ENCODE assay signal across 26 mouse cellular contexts in the genomic region with DNA sequence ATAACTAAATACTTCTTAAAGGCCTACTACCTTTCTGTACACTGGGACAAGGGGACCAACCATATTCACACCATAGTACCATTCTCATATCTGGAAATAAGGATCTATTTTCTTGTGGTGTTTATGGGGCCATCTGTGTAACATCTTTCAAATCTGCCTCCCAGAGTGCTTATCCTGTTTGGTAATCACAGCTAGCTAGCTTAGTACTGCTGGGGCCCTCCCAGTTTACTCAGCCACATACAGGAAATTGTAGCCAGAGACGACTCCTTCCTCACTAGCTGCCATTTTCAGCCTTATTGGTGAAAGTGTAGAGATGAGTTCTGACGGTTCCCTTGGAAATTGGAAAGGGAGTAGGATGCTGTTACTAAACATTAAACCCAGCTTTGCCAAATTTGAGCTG. TPM values are rescaled to one million over a fixed set of nuclear protein-coding genes. Genes with fewer than 3 reads are reported as not detected.
A peak's percentile ranks its signal among the peaks of the same experiment; 100 is the strongest.
DNase-seq lines count a peak whose midpoint lies in the region; ATAC-seq lines count a peak whose summit lies in the region.
"Had no signal": no experiment of that assay in that cellular context is flagged by ENCODE, and none has a peak within 500 bp of the region (broad histone marks: within the 10 kb centered on the region; RNA-seq: fewer than 3 reads in every experiment).

No protein-coding gene starts in this region.

- H3K9me3 ChIP-seq in forebrain, embryonic 11.5 days (ENCODE audit: control insufficient read depth, low read length): no peaks in the 10 kb centered on the region
- H3K9me3 ChIP-seq: embryonic facial prominence, embryonic 13.5 days; embryonic facial prominence, embryonic 15.5 days; forebrain, embryonic 10.5 days; forebrain, embryonic 13.5 days; forebrain, embryonic 15.5 days had no signal

- H3K4me3 ChIP-seq in forebrain, embryonic 11.5 days (ENCODE audit: low read depth, low read length): no peak overlapping the region
- H3K4me3 ChIP-seq: embryonic facial prominence, embryonic 13.5 days; embryonic facial prominence, embryonic 15.5 days; erythroblast, embryonic 14.5 days; forebrain, embryonic 10.5 days; forebrain, embryonic 13.5 days; forebrain, embryonic 15.5 days had no signal

- 0 out of 2 replicates have a peak, but pooled peaks have one; percentile 35 for ATAC-seq in granulocyte monocyte progenitor cell, adult 5-6 weeks (replicated peaks; ENCODE audit: poor library complexity, severe bottlenecking)
- peak; percentile 46; the same call in 1 of the 2 replicates for ATAC-seq in megakaryocyte progenitor cell, adult 5-6 weeks (replicated peaks; ENCODE audit: poor library complexity)
- no peak for ATAC-seq in forebrain, embryonic 11.5 days (replicated peaks; ENCODE audit: low FRiP score)
- ATAC-seq: activated CD4-positive, CD25-positive, alpha-beta regulatory T cell, adult 4 months; forebrain, embryonic 13.5 days; forebrain, embryonic 15.5 days; forebrain, postnatal 0 days; Patski had no signal

- peak; percentile 18 for DNase-seq in heart, adult 11 months
- DNase-seq in heart, adult 8-10 months (ENCODE audit: low spot score): no peak
- DNase-seq in thymus, postnatal 0 days (ENCODE audit: low spot score): peak; percentile 3
- no peak for DNase-seq in thymus, postnatal 25 days
- DNase-seq in embryo, embryonic 10.5 days (ENCODE audit: low spot score): no peak
- no peak for DNase-seq in forebrain, embryonic 11.5 days (ENCODE audit: low spot score)
- DNase-seq: adrenal gland, adult 8-10 months; adrenal gland, postnatal 14 days; adrenal gland, postnatal 36 days; cerebellum, adult 11-12 months; cerebellum, adult 2 months; cerebellum, adult 9-10 months; cerebellum, postnatal 10 days; cerebellum, postnatal 25 days; embryo, embryonic 11 days; forebrain, postnatal 0 days had no signal

- 80% methylated on average over 2 of the region's 2 CpGs for WGBS in forebrain, embryonic 11.5 days

- H3K4me2 ChIP-seq in forebrain, embryonic 11.5 days (ENCODE audit: low read depth, low read length, severe bottlenecking): no peak overlapping the region
- H3K4me2 ChIP-seq: embryonic facial prominence, embryonic 13.5 days; embryonic facial prominence, embryonic 15.5 days; forebrain, embryonic 13.5 days; forebrain, embryonic 15.5 days had no signal

- H3K36me3 ChIP-seq in forebrain, embryonic 11.5 days (ENCODE audit: control insufficient read depth, insufficient read depth, low read length): no peaks in the 10 kb centered on the region

- no peak overlapping the region for H3K27ac ChIP-seq in forebrain, embryonic 11.5 days (ENCODE audit: low read depth, low read length)
- H3K27ac ChIP-seq: embryonic facial prominence, embryonic 13.5 days; embryonic facial prominence, embryonic 15.5 days; forebrain, embryonic 10.5 days; forebrain, embryonic 13.5 days; forebrain, embryonic 15.5 days had no signal

- H3K9ac ChIP-seq in forebrain, embryonic 11.5 days (ENCODE audit: low read length): no peak overlapping the region
- H3K9ac ChIP-seq: embryonic facial prominence, embryonic 13.5 days; embryonic facial prominence, embryonic 15.5 days; forebrain, embryonic 13.5 days; forebrain, embryonic 15.5 days; forebrain, postnatal 0 days had no signal

- no peaks in the 10 kb centered on the region for H3K27me3 ChIP-seq in forebrain, embryonic 11.5 days (ENCODE audit: control insufficient read depth, insufficient read depth, low read length)
- H3K27me3 ChIP-seq: embryonic facial prominence, embryonic 13.5 days; embryonic facial prominence, embryonic 15.5 days; forebrain, embryonic 13.5 days; forebrain, embryonic 15.5 days; Patski had no signal

- peaks cover 6% of the 10 kb centered on the region for H3K4me1 ChIP-seq in forebrain, embryonic 11.5 days (replicated peaks; ENCODE audit: control insufficient read depth, insufficient read depth, low read length)

RNA-seq across cellular contexts. Expression of gene March8, which starts 43.8 kb away (rescaled TPM):
- total RNA-seq in heart, adult 8-10 months (2022): 10 to 100 TPM; 43.4 to 45.4 (median 44.6) TPM
- 5.7 and 6.6 TPM in 2 replicates for polyA plus RNA-seq in thymus, postnatal 0 days (2015; fragmentation: Nextera tagmentation; extraction: Ambion mirVana)
- 13.4 and 22.4 TPM in 2 replicates for total RNA-seq in granulocyte monocyte progenitor cell, adult 5-6 weeks (2014; fragmentation: Nextera tagmentation)
- 15.9 and 19.3 TPM in 2 replicates for total RNA-seq in granulocyte monocyte progenitor cell, adult 5-6 weeks (2017)
- 11.1 and 15.6 TPM in 2 replicates for total RNA-seq in megakaryocyte progenitor cell, adult 5-6 weeks (2015)
- total RNA-seq in megakaryocyte progenitor cell, adult 5-6 weeks (2017): 18.1 and 29.2 TPM in 2 replicates
- 33.4 and 35.8 TPM in 2 replicates for polyA plus RNA-seq in forebrain, embryonic 11.5 days (2014; fragmentation: Nextera tagmentation; extraction: Ambion mirVana)

Comparison
In these comparisons a context has a peak if more than half of its experiments do, and no peak if none do; other contexts are left out.
1. DNase-seq: peak in heart, adult 11 months (single experiment) and thymus, postnatal 0 days (single experiment); none in heart, adult 8-10 months (single experiment), thymus, postnatal 25 days (single experiment), embryo, embryonic 10.5 days (single experiment) and forebrain, embryonic 11.5 days (single experiment).